Mouse (Mus musculus): Measurements from ENCODE around the gene Zfp445.

DNA sequence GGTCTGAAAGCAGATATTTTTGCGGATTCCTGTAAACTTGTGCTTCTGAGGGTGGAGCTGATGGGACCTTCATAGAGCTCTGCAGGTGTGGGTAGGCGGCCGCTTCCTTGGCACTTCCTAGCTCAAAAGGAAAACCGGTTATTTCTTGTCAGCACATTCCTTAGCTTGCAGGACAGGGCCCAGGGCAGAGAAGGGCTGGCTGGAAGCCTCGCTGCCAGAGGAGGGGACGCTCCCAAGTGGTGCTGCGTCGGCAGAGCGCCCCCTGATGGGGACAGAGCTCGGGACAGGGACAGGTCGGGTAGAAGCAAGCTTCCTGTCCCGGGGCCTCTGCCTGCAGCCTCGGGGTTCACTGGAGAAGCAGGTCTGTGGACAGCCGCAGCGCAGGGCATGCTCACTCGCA lies 28.1 kb downstream of the Zfp445 start:
- TF ChIP-seq HCFC1 (IDR thresholded peaks at IDR 0.05; ENCODE audit: low read depth, low read length) (no peak), MAX (IDR thresholded peaks at IDR 0.05; ENCODE audit: low read length) (no peak), ZC3H11A (IDR thresholded peaks at IDR 0.05; ENCODE audit: low read depth, low read length) (no peak), JUND (IDR thresholded peaks at IDR 0.05; ENCODE audit: low read depth, low read length) (no peak), EP300 (IDR thresholded peaks at IDR 0.05; ENCODE audit: low read depth in 1 of 2, low read length in 2 of 2) (no peak), NRF1 (IDR thresholded peaks at IDR 0.05; ENCODE audit: insufficient read depth, low read depth, low read length, poor library complexity, severe bottlenecking) (no peak), CTCF (IDR thresholded peaks at IDR 0.05 in 2 of 3, conservative IDR thresholded peaks at IDR 0.05 in 1 of 3; ENCODE audit: control insufficient read depth in 1 of 3, insufficient read depth in 1 of 3, low read depth in 2 of 3, low read length in 3 of 3, poor library complexity in 1 of 3, severe bottlenecking in 1 of 3) (no peak; a peak in 1 of 6 replicates), RAD21 (IDR thresholded peaks at IDR 0.05; ENCODE audit: low read depth, low read length) (no peak), USF1 (IDR thresholded peaks at IDR 0.05; ENCODE audit: low read depth, low read length) (no peak), MAFK (IDR thresholded peaks at IDR 0.05; ENCODE audit: borderline replicate concordance, low read depth, low read length) (no peak)

All from MEL (cell line).